Mouse (Mus musculus): ENCODE data around the gene Gm21698. TPM values are rescaled to one million over a fixed set of nuclear protein-coding genes. Genes with fewer than 3 reads are reported as not detected.
"Not testable (repeated sequence)": the region's sequence is repeated elsewhere in the genome, so short reads cannot be mapped to it uniquely, and the experiment has no call there.

Gene Gm21698
- total RNA-seq (2015; ENCODE audit: low replicate concordance) = not detected in 2 replicates
- total RNA-seq (2017; ENCODE audit: low replicate concordance) = not detected in 2 replicates

GRCm38 (mm10) chr5:25988550-25988949 lies at the start of gene Gm21698:
Gm21698 (minus strand) TSS chr5:25988650.
- not testable (repeated sequence) for ATAC-seq (replicated peaks; ENCODE audit: low FRiP score, poor library complexity, severe bottlenecking)

GRCm38 (mm10) chr5:26022816-26023215 lies 34.4 kb upstream of the Gm21698 start, which contains the start of gene Gm5862:
Gm5862 (minus strand) TSS chr5:26022916.
- not testable (repeated sequence) for ATAC-seq (replicated peaks; ENCODE audit: low FRiP score, poor library complexity, severe bottlenecking)

GRCm38 (mm10) chr5:26007697-26008096 lies 19.2 kb upstream of the Gm21698 start:
- not testable (repeated sequence) for ATAC-seq (replicated peaks; ENCODE audit: low FRiP score, poor library complexity, severe bottlenecking)

- peak; percentile 59 for ATAC-seq (replicated peaks; ENCODE audit: low FRiP score, poor library complexity, severe bottlenecking)
Observed at GRCm38 (mm10) chr5:26006937-26007695, 18.7 kb upstream of the Gm21698 start.

- ATAC-seq (replicated peaks; ENCODE audit: low FRiP score, poor library complexity, severe bottlenecking) = not testable (repeated sequence)
Observed at GRCm38 (mm10) chr5:26004698-26005097, 16.2 kb upstream of the Gm21698 start, which contains the start of gene Gm1979. Gm1979 (minus strand) TSS chr5:26004798.

- not testable (repeated sequence) for ATAC-seq (replicated peaks; ENCODE audit: low FRiP score, poor library complexity, severe bottlenecking)
Observed at GRCm38 (mm10) chr5:25972563-25972962, 15.9 kb downstream of the Gm21698 start, which contains the start of gene Gm21680. Gm21680 (minus strand) TSS chr5:25972663.

GRCm38 (mm10) chr5:25957050-25957449 lies 31.4 kb downstream of the Gm21698 start:
- not testable (repeated sequence) for ATAC-seq (replicated peaks; ENCODE audit: low FRiP score, poor library complexity, severe bottlenecking)

- peak; percentile 34; the same call in 1 of the 2 replicates for ATAC-seq (replicated peaks; ENCODE audit: low FRiP score, poor library complexity, severe bottlenecking)
Observed at GRCm38 (mm10) chr5:25956611-25957010, 31.8 kb downstream of the Gm21698 start.

GRCm38 (mm10) chr5:25954317-25954716 lies 34.1 kb downstream of the Gm21698 start, which contains the start of gene Gm21671:
Gm21671 (minus strand) TSS chr5:25954417.
- ATAC-seq (replicated peaks; ENCODE audit: low FRiP score, poor library complexity, severe bottlenecking) = not testable (repeated sequence)

GRCm38 (mm10) chr5:25945391-25945790 lies 43.1 kb downstream of the Gm21698 start:
- ATAC-seq (replicated peaks; ENCODE audit: low FRiP score, poor library complexity, severe bottlenecking) = not testable (repeated sequence)

- not testable (repeated sequence) for ATAC-seq (replicated peaks; ENCODE audit: low FRiP score, poor library complexity, severe bottlenecking)
Observed at GRCm38 (mm10) chr5:25942281-25942680, 46.2 kb downstream of the Gm21698 start, which contains the start of gene Gm21663. Gm21663 (minus strand) TSS chr5:25942381.

Other genes starting within 250 kb of the Gm21698 start
- 0.72 TPM in 1 of 2 replicates, not detected in the other for gene Actr3b, start 228.7 kb downstream of the Gm21698 start, total RNA-seq (2015; ENCODE audit: low replicate concordance)
- not detected in 2 replicates for gene Actr3b, start 228.7 kb downstream of the Gm21698 start, total RNA-seq (2017; ENCODE audit: low replicate concordance)
- not detected in 2 replicates for gene Gm21663, start 46.3 kb downstream of the Gm21698 start, total RNA-seq (2015; ENCODE audit: low replicate concordance)
- gene Gm21663, start 46.3 kb downstream of the Gm21698 start, total RNA-seq (2017; ENCODE audit: low replicate concordance) = not detected in 2 replicates
- gene Gm21671, start 34.2 kb downstream of the Gm21698 start, total RNA-seq (2015; ENCODE audit: low replicate concordance) = not detected in 2 replicates
- not detected in 2 replicates for gene Gm21671, start 34.2 kb downstream of the Gm21698 start, total RNA-seq (2017; ENCODE audit: low replicate concordance)
- gene Gm21680, start 16.0 kb downstream of the Gm21698 start, total RNA-seq (2015; ENCODE audit: low replicate concordance) = not detected in 2 replicates
- not detected in 2 replicates for gene Gm21680, start 16.0 kb downstream of the Gm21698 start, total RNA-seq (2017; ENCODE audit: low replicate concordance)
- gene Gm1979, start 16.1 kb upstream of the Gm21698 start, total RNA-seq (2015; ENCODE audit: low replicate concordance) = not detected in 2 replicates
- not detected in 2 replicates for gene Gm1979, start 16.1 kb upstream of the Gm21698 start, total RNA-seq (2017; ENCODE audit: low replicate concordance)
- gene Gm5862, start 34.3 kb upstream of the Gm21698 start, total RNA-seq (2015; ENCODE audit: low replicate concordance) = not detected in 2 replicates
- gene Gm5862, start 34.3 kb upstream of the Gm21698 start, total RNA-seq (2017; ENCODE audit: low replicate concordance) = not detected in 2 replicates
- not detected in 2 replicates for gene Speer4a, start 50.9 kb upstream of the Gm21698 start, total RNA-seq (2015; ENCODE audit: low replicate concordance)
- gene Speer4a, start 50.9 kb upstream of the Gm21698 start, total RNA-seq (2017; ENCODE audit: low replicate concordance) = not detected in 2 replicates
- not detected in 2 replicates for gene Gm7347, start 69.9 kb upstream of the Gm21698 start, total RNA-seq (2015; ENCODE audit: low replicate concordance)
- not detected in 2 replicates for gene Gm7347, start 69.9 kb upstream of the Gm21698 start, total RNA-seq (2017; ENCODE audit: low replicate concordance)
- gene Gm10471, start 100.6 kb upstream of the Gm21698 start, total RNA-seq (2015; ENCODE audit: low replicate concordance) = not detected in 2 replicates
- gene Gm10471, start 100.6 kb upstream of the Gm21698 start, total RNA-seq (2017; ENCODE audit: low replicate concordance) = not detected in 2 replicates
- not detected in 2 replicates for gene 5031410I06Rik, start 116.7 kb upstream of the Gm21698 start, total RNA-seq (2015; ENCODE audit: low replicate concordance)
- not detected in 2 replicates for gene 5031410I06Rik, start 116.7 kb upstream of the Gm21698 start, total RNA-seq (2017; ENCODE audit: low replicate concordance)
- not detected in 2 replicates for gene Gm10220, start 132.8 kb upstream of the Gm21698 start, total RNA-seq (2015; ENCODE audit: low replicate concordance)
- not detected in 2 replicates for gene Gm10220, start 132.8 kb upstream of the Gm21698 start, total RNA-seq (2017; ENCODE audit: low replicate concordance)